Mouse (Mus musculus): ENCODE measurements at regions not wholly inside any gene's neighbourhood (a gene's known extent, or its start where the extent isn't known, plus 50 kb on each side); places are given as distances from the start of the nearest gene placed in this dataset.
"Not testable (repeated sequence)": the region's sequence is repeated elsewhere in the genome, so short reads cannot be mapped to it uniquely, and the experiment has no call there.

DNA sequence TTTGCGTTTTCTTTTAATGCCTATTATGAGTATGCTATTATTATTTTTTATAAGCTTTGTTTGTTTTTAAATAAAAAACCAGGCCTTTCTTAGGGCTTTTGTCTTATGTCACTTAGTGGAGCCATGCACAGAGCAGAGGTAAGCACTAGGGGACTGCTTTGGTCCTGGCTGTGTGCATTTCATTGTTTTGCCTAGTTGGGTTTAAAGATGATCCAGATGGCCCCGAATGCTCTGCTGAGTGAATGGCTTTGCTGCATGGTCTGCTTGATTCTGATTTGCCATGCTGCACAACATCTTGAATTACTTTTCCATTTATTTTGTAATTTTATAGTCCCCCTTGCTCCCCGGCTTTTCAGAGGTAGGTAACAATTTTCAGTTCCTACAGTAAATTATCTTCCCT, 1934.9 kb downstream of the 9330182O14Rik start:
- DNase-seq (ENCODE audit: low spot score): no peak

DNA sequence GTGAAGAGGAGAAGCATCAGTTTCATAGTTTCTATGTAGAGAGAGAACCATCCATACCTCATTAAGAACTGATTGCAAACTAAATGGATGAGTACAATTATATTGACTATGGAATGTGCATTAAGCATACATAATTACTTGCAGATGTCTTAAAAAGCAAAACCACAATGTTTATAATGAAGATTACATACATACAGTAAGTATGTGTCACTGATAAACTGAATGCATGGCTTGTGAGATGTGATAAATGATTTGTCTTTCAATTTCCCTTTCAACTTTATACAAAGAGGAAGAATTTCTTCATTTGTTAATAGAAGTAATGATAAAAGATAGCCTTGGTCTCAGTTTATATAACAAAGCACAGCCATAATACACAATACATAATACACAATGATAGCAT, 1939.3 kb downstream of the 9330182O14Rik start:
- no peak for DNase-seq (ENCODE audit: low spot score)

- no peak for DNase-seq (ENCODE audit: low spot score)
Observed at GRCm38 (mm10) chr15:42082436-42082835, 1948.3 kb downstream of the 9330182O14Rik start.

DNA sequence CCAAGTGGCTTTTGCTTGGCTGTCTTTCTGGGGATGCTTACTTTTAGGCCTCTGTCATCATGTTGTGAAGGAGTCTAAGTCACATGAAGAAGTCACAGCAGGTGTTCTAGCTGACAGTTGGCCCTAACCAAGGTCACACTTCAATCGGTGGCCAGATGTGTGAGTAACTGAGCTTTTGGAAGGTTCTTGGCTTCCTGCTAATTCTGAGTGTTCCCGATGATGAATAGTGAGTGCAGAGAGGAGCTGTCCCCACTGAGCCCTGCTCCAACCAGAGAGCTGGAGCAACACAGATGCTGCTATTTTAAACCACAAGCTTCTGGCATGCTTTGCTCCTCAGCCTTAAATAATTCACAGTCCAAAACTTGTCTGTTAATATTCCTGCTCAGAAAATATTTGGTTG, 1966.6 kb downstream of the 9330182O14Rik start:
- DNase-seq (ENCODE audit: low spot score): peak; percentile 84

DNA sequence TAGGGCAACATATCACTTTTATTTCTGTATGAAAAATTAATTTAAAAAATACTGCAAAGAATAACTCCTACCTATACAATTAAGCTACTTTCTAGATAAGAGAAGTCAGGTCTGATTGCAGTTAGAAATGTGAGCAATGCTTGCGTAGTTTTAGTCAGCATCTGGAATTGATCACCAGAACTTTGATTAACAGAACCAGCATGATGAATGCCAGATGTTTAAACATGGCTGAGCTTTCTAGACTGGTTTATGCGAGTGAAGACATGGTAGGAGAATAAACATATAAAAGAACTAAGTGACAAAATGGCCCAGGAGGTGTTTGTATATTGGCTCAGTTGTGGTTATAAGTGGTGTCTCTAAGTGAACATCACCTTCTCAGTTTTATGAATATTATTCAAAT, 1970.7 kb downstream of the 9330182O14Rik start:
- DNase-seq (ENCODE audit: low spot score): no peak

- no peak for DNase-seq (ENCODE audit: low spot score)
Observed at GRCm38 (mm10) chr15:42107106-42107505, 1972.9 kb downstream of the 9330182O14Rik start.

DNA sequence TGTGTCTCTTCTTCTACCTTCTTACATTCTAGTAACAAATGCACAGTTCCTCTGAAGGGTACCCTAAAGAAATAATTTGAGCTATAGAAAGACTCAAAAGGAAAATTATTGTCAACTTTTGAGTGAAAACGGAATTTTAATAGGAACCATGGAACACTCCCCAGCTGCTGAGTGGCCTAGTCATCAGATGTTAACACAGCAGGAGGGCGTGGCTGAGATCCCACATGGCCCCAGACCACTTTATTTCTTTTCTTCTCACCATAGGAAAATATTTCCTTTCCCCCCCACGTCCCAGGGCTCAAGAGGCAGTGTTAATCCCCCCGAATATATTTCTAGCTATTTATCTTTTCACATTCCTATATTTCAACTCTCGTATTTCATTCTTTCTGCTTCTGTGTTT, 1977.6 kb downstream of the 9330182O14Rik start:
- no peak for DNase-seq (ENCODE audit: low spot score)

DNA sequence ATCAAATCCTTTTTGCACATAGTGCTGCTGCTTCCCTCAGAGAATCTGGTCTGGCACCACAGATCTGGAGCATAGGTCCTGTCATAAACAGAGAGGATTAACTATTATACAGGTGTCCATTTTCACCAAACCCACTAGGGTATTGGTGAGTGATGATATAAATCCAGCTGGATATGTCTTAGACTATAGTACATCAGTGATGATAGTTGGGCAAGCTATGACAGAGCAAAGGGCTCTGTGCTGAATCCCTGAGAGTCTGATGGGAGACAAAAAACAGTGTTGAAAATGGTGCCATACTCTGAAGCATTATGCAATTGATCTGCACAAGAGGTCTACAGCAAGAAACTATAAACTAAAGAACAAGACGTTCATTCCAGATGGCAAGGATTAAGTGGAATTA, 1993.3 kb downstream of the 9330182O14Rik start:
- DNase-seq (ENCODE audit: low spot score): no peak

GRCm38 (mm10) chr15:42128976-42129375, 1994.8 kb downstream of the 9330182O14Rik start:
- DNase-seq (ENCODE audit: low spot score): no peak

DNA sequence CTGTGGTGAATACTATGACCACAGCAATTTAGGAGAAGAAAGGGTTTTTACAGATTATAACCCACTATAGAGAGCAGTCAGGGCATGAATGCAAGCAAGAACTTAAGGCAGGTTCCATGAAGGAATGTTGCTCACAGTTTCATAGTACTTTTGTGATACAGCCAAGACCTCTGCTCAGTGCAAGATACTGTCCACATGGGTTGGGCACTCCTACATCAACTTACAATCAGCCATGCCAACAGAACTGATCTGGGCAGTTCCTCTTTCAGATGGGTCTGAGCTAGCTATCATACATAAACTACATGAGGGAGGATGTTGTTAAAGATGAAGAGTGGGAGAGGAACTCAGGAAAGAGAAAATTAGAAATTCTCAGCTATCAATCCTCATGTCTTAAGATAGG, 2032.4 kb downstream of the 9330182O14Rik start:
- DNase-seq (ENCODE audit: low spot score): no peak

DNA sequence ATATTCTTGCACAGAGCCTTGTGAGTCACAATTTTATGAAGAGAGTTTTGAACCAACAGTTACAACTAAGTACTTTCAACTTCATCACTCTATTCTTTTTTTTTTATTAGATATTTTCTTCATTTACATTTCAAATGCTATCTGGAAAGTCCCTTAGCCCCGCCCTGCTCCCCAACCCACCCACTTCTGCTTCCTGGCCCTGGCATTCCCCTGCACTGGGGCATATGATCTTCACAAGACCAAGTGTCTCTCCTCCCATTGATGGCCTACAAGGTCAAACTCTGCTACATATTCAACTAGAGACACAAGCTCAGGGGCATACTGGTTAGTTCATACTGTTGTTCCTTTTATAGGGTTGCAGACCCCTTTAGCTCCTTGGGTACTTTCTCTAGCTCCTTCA, 2043.6 kb downstream of the 9330182O14Rik start:
- not testable (repeated sequence) for DNase-seq (ENCODE audit: low spot score)

DNA sequence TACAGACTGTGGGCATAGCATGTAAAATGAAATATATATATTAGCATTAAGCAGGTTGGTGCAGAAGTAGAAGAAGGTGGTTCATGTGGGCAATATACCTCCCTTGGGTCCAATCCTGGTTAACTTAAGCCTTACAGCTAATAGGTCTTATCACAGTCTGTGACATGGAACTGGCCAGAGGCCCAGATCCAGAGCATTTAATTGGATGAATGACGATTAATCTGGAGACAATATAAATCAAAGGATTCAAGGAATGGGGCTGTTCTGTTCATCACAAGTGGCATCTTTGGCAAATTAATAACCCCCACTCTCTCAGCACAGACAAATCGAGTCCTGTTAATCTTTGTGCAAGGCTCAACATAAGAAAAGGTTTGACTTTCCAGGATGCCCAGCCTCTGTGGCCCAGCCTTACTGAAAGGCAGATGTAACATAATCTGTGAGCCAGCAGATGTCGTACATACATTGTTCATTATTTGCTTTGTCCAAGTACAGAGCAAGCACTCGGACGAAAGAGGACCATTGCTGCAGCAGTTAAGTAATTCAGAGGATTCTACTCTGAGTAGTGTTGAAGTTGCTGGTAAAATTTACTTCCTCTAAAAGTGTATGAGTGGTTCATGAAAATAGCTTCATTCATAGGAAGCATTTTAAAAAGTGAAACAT, 2073.2 kb downstream of the 9330182O14Rik start:
- no peak for DNase-seq (ENCODE audit: low spot score)

GRCm38 (mm10) chr15:42219496-42219895, 2085.3 kb downstream of the 9330182O14Rik start:
- no peak for DNase-seq (ENCODE audit: low spot score)

GRCm38 (mm10) chr15:42220005-42220404, 2085.8 kb downstream of the 9330182O14Rik start:
- no peak for DNase-seq (ENCODE audit: low spot score)

DNA sequence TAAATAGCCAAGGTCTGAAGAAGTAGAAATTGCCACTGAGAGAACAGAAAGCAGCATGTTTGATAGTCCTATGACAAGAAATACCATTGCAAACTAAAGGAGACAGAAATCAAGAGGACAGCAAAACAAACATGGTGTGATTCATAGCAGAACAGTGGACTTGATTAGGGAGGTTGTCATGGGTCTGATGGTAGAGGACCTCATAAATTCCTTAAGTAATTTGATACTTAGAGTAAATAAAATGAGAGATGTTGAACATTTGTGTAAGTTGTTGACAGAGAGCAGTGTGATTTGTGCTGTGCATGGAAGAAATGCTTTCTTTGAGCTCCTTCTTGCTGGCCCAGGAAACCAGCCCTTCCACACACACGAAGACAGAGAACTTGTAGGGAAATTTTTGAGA, 2090.8 kb downstream of the 9330182O14Rik start:
- no peak for DNase-seq (ENCODE audit: low spot score)

DNA sequence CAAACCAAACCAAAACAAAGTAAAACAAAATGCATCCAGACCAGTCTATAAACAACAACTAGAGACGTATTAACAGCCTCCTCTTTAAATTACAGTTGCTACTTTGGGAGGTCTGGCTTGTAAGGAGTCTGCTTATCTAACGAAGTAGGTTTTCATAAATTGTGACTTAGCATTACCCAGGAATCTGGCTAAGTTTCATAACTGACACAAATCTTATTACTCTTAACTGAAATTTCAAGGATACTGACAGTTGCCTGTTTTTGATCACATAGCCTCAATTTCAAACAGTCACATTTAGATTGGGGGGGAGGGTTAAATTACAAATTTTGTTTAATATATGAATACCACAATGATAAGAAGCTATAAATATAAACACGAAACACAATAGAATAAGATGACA, 2097.5 kb downstream of the 9330182O14Rik start:
- DNase-seq (ENCODE audit: low spot score): no peak

DNA sequence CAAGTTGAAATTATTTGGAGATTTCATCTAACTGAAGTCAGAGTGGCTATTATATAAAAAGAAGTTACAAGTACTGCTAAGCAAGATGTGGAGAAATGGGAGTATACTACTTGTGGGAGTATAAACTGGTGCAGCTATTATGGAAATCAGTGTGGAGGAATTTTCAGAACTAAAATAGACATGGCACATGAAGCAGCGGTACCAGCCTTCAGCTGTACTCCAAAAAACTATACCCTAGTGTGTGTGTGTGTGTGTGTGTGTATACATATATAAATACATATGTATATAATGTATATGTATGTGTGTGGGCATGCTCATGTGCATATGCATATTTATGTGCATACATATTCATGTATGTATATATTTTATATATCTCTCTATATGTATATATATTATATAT, 2112.6 kb downstream of the 9330182O14Rik start:
- no peak for DNase-seq (ENCODE audit: low spot score)

- no peak for DNase-seq (ENCODE audit: low spot score)
Observed at GRCm38 (mm10) chr15:42252730-42253330, 2118.7 kb downstream of the 9330182O14Rik start.

DNA sequence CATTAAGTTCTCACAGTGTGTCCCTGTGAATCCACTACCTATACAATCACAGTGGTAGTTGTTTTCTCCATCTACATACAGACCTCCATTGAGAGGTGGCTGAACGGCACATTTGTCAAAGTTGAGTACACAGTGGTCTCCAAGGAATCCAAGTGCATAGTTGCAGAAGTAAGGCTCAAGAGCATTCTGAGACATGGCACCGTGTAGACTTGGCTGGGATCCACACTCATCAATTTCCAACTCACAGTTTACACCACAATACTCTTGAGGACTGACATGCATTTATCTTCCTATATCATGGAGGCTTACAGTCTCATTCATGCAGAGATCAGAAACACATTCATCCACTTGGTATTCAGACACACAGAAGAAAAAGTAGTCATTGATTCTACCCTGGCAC, 2122.2 kb downstream of the 9330182O14Rik start:
- no peak for DNase-seq (ENCODE audit: low spot score)

- DNase-seq (ENCODE audit: low spot score): no peak
Observed at GRCm38 (mm10) chr15:42275117-42275516, 2141.0 kb downstream of the 9330182O14Rik start.

DNA sequence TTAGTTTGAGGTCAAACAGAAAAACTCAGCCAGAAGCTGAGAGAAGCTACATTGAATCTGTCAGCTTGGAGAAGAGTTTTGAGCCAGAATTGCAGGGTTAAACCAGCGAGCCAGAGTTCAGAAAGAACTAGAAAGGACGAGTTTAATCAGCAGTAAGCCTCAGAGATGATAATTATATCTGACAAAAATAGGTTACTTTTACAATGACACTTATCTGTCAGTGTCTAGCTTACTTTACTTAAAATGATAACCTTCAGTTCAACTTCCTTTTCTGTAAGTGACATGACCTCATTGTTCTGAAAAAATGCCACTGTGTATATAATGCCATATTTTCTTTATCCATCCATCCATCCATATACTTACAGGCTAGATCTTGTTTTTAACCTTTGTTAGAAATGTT, 2143.1 kb downstream of the 9330182O14Rik start:
- DNase-seq (ENCODE audit: low spot score): no peak

DNA sequence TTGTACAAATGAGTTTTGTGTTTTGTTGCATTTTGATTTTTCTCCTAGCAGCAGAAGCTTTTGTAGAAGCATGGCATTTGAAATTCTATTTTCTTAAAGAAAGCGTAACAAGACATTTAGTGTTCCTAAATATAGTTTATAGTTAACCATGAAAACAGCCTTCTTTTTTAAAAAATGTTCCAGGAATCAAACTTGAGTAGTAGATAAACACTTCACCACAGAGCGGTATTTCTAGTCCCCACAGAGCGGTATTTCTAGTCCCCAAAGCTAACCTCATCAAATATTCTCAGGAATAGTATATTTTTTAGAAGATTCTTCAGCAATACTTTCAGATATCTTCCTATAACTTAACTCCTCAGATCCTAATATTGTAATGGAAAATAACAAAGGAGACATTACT, 2146.6 kb downstream of the 9330182O14Rik start:
- DNase-seq (ENCODE audit: low spot score): no peak

DNA sequence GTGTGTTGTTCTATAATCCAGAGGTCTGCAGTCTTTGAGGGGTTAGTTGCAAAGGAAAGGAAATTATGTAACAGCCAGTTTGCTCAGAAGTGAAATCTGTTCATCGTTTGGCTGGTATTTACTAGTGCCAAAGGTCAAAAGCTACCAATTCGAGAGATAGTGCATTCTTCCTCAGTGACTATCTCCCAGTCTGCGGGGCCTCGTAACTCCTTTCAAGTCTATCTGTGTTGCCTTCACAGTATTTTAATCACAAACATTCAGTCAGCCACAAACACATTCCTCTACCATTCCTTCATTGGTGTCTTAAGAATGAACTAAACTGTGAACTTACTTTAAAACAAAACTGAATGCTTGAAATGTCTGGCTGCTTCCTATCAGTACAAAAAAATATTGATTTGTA, 2162.2 kb downstream of the 9330182O14Rik start:
- DNase-seq (ENCODE audit: low spot score): no peak
